Mouse (Mus musculus): ENCODE data around the gene Lad1. TPM values are rescaled to one million over a fixed set of nuclear protein-coding genes. Genes with fewer than 3 reads are reported as not detected.

Gene Lad1
- polyA plus RNA-seq, 1 experiment: not detected

DNA sequence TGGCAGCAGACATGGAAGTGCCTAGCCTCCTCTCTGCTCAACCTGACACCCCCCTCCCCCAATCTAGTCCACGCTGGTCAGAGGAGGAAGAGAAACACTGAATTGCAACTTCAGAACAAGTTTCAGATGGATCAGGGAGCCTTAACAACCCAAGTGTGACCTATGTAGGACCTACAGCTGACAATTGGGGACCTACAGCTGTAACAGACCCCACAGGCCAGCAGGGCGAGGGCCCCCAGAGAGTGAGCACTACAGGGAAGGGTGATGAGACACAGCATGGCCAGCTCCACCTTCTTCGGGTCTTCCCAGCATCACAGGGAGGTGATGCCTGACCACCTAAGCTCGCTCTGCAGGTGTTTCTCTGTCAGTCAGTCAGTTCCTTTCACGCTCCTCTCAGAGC, 42.7 kb downstream of the Lad1 start:
- Histone ChIP-seq H3K9me3 (ENCODE audit: control insufficient read depth, low read length) (no peaks in the 10 kb centered on the region), H3K4me1 (ENCODE audit: control insufficient read depth) (peaks cover 16% of the 10 kb centered on the region), H3K36me3 (ENCODE audit: control insufficient read depth) (no peaks in the 10 kb centered on the region), H3K4me3 (replicated peaks) (no peak overlapping the region), H3K27me3 (ENCODE audit: control insufficient read depth) (peaks cover 34% of the 10 kb centered on the region)
- TF ChIP-seq GATA1 (IDR thresholded peaks at IDR 0.05; ENCODE audit: low read length): no peak
- no peak for TF ChIP-seq TAL1 (IDR thresholded peaks at IDR 0.05; ENCODE audit: low read length)

DNA sequence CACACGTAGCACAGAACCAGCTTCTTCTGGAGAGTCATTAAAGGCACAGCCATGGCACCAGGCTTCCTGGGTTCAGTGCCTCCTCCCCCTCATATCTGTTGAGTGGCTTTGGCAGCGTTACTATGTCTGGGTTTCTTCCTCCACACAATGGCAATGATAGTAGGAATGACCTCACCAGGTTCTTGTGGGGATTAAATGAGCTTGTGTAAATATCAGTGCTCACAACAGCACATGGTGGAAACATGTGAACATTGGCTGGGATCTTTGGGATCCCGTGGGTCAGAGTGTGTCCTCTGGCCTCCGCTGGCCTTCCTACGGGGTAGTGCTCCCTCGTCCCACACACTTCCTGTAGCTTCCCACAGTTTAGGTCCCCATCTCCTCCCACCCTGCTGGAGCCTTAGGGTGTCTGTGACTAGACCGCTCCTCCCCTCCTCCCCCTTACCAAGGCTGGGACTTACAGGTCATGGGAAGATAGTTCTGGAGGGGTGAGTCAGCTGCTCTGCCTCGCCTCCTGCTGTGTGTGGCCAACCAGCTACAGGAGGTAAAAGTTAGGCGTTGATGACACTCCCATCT, 43.7 kb downstream of the Lad1 start:
- H3K27me3 ChIP-seq (ENCODE audit: control insufficient read depth): peaks cover 36% of the 10 kb centered on the region
- no peak overlapping the region for H3K4me3 ChIP-seq (replicated peaks)

DNA sequence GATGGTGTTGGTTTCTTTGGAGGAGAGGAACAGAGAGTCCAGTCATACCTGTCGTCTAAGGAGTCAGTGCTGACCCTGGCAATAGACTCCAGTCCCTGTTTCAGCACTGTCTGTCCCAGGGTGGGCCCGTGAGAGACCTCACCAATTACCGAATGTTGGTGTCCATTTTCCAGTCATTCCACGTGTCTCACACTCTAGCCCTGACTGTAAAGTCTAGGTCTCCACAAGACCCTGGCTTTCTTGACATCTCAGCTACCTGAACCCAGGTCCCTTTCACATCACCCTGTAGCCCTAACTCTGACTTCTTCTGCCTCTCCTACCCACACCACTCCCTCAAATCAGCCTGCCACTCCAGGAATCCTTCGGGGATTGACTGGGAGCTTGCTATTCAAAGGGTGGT, 44.2 kb downstream of the Lad1 start:
- H3K4me1 ChIP-seq (ENCODE audit: control insufficient read depth): peaks cover 7% of the 10 kb centered on the region
- H3K4me3 ChIP-seq (replicated peaks): no peak overlapping the region
- no peaks in the 10 kb centered on the region for H3K36me3 ChIP-seq (ENCODE audit: control insufficient read depth)
- TF ChIP-seq TAL1 (IDR thresholded peaks at IDR 0.05; ENCODE audit: low read length) (no peak), GATA1 (IDR thresholded peaks at IDR 0.05; ENCODE audit: low read length) (no peak)
- H3K9me3 ChIP-seq (ENCODE audit: control insufficient read depth, low read length): no peaks in the 10 kb centered on the region
- peaks cover 36% of the 10 kb centered on the region for H3K27me3 ChIP-seq (ENCODE audit: control insufficient read depth)

More for the DNA sequence above, 43.7 kb downstream of the Lad1 start:
- Histone ChIP-seq H3K36me3 (ENCODE audit: control insufficient read depth) (no peaks in the 10 kb centered on the region), H3K9me3 (ENCODE audit: control insufficient read depth, low read length) (no peaks in the 10 kb centered on the region), H3K4me1 (ENCODE audit: control insufficient read depth) (peaks cover 12% of the 10 kb centered on the region)
- TF ChIP-seq GATA1 (IDR thresholded peaks at IDR 0.05; ENCODE audit: low read length) (no peak), TAL1 (IDR thresholded peaks at IDR 0.05; ENCODE audit: low read length) (no peak)

DNA sequence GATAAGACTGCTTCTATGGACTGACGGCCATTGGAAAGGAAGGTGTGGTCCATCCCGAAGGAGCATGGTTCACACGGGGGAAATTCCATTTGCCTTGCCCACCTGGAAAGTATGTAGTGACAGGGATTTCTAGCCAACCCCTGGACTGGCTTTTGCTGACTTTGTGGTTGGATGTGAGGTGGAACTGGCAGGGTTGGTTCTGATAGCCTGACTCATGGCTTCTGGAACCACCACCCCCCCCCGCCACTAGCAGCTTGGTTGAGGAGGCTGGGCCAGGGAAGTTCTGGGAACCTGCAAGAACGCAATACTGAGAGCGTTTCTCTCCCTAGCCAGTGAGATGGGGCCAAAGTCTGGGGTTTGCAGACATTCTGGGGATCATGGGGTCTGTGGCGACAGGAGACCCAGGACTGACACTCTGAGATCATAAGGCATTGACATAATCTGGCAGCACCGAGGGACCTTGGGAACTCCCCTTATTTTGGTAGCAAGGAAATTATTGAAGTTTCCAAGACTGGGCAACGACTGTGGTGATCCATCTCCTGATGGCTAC, 45.5 kb downstream of the Lad1 start:
- Histone ChIP-seq H3K4me3 (replicated peaks) (no peak overlapping the region), H3K9me3 (ENCODE audit: control insufficient read depth, low read length) (no peaks in the 10 kb centered on the region), H3K36me3 (ENCODE audit: control insufficient read depth) (no peaks in the 10 kb centered on the region), H3K4me1 (ENCODE audit: control insufficient read depth) (peaks cover 6% of the 10 kb centered on the region), H3K27me3 (ENCODE audit: control insufficient read depth) (peaks cover 36% of the 10 kb centered on the region)
- TF ChIP-seq GATA1 (IDR thresholded peaks at IDR 0.05; ENCODE audit: low read length) (no peak), TAL1 (IDR thresholded peaks at IDR 0.05; ENCODE audit: low read length) (no peak)

DNA sequence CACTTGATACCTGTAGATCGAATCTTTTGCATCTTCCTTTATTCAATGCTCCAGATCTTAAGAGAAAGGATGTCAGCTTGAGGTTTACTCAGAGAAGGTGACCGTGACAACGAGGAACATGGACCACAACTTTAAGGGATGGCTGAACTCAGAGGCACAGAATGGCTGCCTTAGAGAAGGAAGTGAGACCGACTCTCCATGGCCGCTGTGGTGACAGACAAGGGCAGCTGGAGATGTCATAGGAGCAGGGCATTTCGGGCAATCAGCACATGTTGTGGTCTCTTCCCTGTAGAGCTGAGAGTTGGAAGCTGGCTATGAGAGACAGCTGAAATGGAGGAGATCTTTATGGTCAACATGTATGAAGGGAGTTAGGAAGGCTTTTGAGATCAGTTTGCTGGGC, 46.4 kb downstream of the Lad1 start:
- peaks cover 39% of the 10 kb centered on the region for H3K27me3 ChIP-seq (ENCODE audit: control insufficient read depth)
- no peaks in the 10 kb centered on the region for H3K9me3 ChIP-seq (ENCODE audit: control insufficient read depth, low read length)
- peaks cover 6% of the 10 kb centered on the region for H3K4me1 ChIP-seq (ENCODE audit: control insufficient read depth)
- no peak for TF ChIP-seq TAL1 (IDR thresholded peaks at IDR 0.05; ENCODE audit: low read length)
- TF ChIP-seq GATA1 (IDR thresholded peaks at IDR 0.05; ENCODE audit: low read length): no peak
- no peaks in the 10 kb centered on the region for H3K36me3 ChIP-seq (ENCODE audit: control insufficient read depth)
- no peak overlapping the region for H3K4me3 ChIP-seq (replicated peaks)

DNA sequence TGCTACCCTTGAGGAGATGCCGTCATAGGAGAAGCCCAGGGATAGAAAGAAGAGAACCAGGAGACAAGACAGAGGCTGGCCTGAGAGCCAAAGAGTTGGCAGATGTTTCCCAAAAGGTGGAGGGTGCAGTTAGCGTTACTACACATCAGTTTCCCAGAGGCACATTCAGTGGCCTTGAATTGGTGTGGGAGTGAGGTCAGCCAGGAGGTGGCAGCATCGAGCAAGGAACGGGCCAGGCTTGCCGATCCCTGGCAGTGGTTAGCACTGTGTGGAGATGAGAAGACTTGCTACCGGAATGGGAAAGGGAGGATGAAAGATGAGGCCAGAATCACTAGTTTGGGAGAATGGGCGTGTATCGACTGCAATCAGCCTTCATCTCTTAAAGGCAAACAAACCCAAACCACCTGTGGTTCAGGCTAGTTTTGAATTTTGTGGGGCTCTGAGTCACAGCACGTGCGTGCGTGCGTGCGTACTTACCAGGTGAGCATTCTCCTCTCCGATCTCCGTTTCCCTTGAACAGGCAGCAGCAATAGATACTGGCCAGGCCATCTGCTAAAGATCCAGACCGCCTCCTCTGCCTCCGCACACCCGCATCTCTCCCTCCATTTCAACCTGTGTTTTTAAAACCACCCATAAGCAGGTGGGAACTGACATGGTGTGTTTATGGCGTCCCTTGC, 47.3 kb downstream of the Lad1 start:
- TF ChIP-seq TAL1 (IDR thresholded peaks at IDR 0.05; ENCODE audit: low read length): no peak
- TF ChIP-seq GATA1 (IDR thresholded peaks at IDR 0.05; ENCODE audit: low read length): no peak
- no peak overlapping the region for H3K4me3 ChIP-seq (replicated peaks)
- H3K9me3 ChIP-seq (ENCODE audit: control insufficient read depth, low read length): no peaks in the 10 kb centered on the region
- H3K27me3 ChIP-seq (ENCODE audit: control insufficient read depth): peaks cover 37% of the 10 kb centered on the region
- peaks cover 6% of the 10 kb centered on the region for H3K4me1 ChIP-seq (ENCODE audit: control insufficient read depth)
- H3K36me3 ChIP-seq (ENCODE audit: control insufficient read depth): no peaks in the 10 kb centered on the region

DNA sequence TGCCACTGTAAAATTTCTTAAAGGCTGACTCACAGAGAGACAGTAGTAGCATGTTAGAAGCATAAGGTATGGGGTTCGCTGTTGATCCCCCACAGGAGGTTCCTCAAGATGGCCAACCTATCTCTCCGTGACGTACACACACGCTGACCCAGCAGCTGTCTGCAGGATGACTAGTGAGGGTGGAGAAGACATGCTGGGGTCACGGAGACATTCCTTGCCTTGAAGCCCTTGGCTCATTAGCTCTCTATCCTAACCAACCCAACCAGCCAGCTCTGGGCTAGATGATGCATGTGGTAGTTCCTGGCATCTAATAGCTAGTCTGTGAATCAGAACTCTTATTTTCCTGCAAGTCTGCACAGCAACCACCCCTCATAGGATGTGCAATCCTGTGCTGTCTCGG, 50.2 kb downstream of the Lad1 start:
- Histone ChIP-seq H3K4me3 (replicated peaks) (no peak overlapping the region), H3K27me3 (ENCODE audit: control insufficient read depth) (peaks cover 36% of the 10 kb centered on the region), H3K36me3 (ENCODE audit: control insufficient read depth) (no peaks in the 10 kb centered on the region), H3K4me1 (ENCODE audit: control insufficient read depth) (peaks cover 6% of the 10 kb centered on the region), H3K9me3 (ENCODE audit: control insufficient read depth, low read length) (no peaks in the 10 kb centered on the region)
- no peak for TF ChIP-seq GATA1 (IDR thresholded peaks at IDR 0.05; ENCODE audit: low read length)
- no peak for TF ChIP-seq TAL1 (IDR thresholded peaks at IDR 0.05; ENCODE audit: low read length)

DNA sequence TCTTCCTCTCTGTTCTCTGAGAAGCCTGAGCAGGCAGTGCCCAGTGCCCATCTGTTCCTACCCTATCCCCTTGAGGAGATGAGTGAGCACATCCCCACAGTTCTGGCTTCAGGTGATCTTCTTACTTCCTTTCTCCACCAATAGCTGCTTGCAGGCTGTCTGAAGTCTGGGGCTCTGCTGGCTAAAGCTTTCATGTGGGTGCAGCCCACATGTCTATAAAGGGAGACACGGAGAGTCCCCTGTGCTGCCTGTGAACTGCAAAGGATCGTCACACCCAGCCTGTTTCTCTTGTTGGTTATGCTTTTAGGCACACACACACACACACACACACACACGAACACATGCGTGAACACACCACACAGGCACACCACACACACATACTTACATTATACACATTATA, 54.6 kb downstream of the Lad1 start:
- Histone ChIP-seq H3K4me1 (ENCODE audit: control insufficient read depth) (no peaks in the 10 kb centered on the region), H3K4me3 (replicated peaks) (no peak overlapping the region), H3K27me3 (ENCODE audit: control insufficient read depth) (peaks cover 24% of the 10 kb centered on the region), H3K9me3 (ENCODE audit: control insufficient read depth, low read length) (no peaks in the 10 kb centered on the region), H3K36me3 (ENCODE audit: control insufficient read depth) (no peaks in the 10 kb centered on the region)
- no peak for TF ChIP-seq TAL1 (IDR thresholded peaks at IDR 0.05; ENCODE audit: low read length)
- no peak for TF ChIP-seq GATA1 (IDR thresholded peaks at IDR 0.05; ENCODE audit: low read length)

DNA sequence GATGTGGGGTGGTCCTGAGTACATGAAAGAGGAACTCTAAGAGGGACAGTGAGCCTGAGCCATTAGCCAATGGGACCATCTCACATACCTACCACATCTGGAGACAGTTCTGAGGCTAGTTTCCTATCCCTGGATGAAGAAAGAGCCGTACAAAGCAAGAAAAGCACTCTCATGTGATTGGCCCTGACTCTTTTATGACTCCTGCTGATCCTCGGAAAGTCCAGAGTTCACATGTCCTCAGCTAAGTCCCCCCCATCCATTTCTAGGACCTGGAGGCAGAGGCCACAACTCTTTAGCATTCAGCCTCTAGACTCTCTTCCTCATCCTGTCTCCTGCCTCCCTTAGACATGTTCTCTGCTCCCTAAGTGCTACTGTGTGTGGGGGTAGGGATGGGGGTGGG, 58.9 kb downstream of the Lad1 start:
- no peaks in the 10 kb centered on the region for H3K36me3 ChIP-seq (ENCODE audit: control insufficient read depth)
- no peak overlapping the region for H3K4me3 ChIP-seq (replicated peaks)
- peaks cover 22% of the 10 kb centered on the region for H3K27me3 ChIP-seq (ENCODE audit: control insufficient read depth)
- no peaks in the 10 kb centered on the region for H3K9me3 ChIP-seq (ENCODE audit: control insufficient read depth, low read length)
- no peaks in the 10 kb centered on the region for H3K4me1 ChIP-seq (ENCODE audit: control insufficient read depth)
- no peak for TF ChIP-seq TAL1 (IDR thresholded peaks at IDR 0.05; ENCODE audit: low read length)
- TF ChIP-seq GATA1 (IDR thresholded peaks at IDR 0.05; ENCODE audit: low read length): no peak
